Mouse (Mus musculus): Measurements from ENCODE around the gene Eif5b.

The Eif5b gene

DNA sequence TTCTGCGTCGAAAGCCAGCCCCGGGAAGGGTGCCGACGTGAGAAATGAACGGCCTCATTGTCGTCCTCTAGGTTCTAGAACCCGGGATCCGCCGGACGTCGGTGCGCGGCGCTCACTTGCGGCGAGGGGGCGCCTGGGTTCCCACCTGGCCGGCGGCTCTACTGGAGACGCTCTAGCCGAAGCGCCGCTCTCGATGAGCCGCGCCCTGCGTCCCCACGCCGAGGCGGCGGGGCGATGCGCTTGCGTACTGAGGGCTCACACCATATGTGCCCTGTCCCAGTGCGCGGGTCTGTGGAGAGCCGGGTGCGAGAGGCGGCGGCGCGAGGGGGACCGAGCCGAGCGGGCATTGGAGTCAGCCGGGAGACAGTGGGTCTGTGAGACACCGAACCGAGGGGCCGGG is at the start of gene Eif5b, which contains the start of gene Txndc9:
Eif5b (plus strand) TSS at position 144 of the 400 bp plus-strand sequence.
Txndc9 (minus strand) TSS at position 27 of the 400 bp plus-strand sequence.
- DNase-seq = peak; percentile 94 to 95

DNA sequence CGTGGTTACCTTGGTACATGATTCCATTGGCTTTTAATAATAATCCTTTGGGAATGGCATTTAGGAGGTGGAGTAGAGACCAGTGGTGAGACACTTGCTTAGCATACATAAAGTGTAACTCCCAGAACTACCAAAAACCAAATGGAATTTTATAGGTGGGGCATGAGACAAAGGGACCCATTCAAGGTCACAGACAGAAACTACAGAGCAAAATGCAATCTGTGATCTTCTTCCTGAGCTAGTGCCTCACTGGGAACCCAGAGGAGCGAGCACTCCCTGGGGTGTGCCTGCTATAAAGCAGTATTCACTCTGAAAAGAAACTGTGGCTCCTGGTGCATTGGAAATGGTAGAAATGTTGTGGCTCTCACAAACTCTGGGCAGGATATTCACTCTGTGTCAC is 48.9 kb upstream of the Eif5b start:
- DNase-seq = no peak

DNA sequence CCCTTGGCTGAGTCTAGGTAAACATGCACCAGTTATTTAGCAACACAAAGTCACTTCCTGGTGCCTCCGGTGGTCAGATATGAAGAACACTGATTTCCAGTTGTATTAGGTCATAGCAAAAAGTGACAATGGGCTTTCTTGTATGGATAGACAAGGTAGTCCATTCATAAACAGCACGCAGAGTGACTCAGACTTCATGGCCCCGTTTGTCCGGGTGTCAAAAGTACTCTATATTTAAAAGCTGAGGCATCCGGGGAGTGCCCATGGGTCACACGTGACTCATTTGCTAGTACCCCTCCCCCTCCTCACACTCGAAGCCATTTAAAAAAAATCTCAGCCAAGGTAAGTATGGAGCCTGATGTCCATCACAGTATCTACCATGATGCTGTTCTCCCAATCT is 43.0 kb upstream of the Eif5b start:
- DNase-seq = no peak

DNA sequence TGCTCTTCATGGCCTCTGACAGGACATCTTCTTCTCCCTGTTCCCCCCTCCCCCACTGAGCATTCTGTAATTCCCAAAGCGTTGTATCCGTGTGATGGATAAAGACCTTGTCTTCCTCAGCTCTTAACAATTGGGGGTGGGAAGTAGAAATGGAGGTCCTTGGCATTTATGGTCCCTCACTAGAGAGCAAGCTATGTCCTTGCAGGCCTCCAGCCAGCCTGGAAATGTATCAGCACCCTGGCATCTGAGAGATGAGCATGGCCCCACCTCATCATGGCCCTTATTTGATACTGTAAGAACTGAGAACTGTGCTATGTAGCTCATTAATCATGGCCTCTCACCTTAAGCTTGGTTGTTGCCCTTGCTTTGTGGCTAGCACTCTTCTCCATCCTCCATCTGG is 42.6 kb upstream of the Eif5b start:
- no peak for DNase-seq

DNA sequence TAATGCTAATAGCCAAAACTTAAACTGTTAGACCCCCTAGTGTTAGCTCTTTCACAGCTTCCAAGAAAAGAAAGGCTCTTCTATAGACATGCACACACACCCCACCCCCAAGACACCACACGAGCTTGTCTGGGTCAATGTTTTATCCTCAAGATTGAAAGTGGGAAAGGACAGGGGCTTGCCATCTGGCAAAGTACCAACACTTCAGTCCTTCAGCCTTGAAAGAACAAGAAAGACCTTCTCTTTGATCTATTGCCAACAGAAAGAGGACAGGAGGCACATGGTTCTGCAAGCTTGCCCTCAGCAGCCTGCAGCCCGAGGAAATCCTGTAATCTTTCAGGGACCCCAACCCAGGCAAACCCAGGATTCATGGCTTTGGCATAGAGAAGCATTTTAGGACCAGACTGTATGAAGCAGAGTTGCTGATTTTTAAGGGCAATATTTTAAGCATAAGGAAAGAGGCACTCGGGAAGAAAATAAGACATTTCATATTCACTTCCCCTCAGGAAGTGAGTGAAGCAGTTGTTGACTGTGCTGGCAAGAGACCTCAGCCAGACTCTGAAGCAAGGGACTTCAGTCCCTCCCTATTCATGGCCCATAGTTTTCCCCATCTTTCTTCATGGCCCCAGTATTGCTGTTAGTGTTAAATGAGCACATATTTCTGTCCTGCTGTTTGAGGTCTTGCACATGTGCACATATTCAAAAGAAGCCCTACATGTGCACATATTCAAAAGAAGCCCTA is 40.9 kb upstream of the Eif5b start:
- peak in 1 of 2 experiments; percentile 16 for DNase-seq

DNA sequence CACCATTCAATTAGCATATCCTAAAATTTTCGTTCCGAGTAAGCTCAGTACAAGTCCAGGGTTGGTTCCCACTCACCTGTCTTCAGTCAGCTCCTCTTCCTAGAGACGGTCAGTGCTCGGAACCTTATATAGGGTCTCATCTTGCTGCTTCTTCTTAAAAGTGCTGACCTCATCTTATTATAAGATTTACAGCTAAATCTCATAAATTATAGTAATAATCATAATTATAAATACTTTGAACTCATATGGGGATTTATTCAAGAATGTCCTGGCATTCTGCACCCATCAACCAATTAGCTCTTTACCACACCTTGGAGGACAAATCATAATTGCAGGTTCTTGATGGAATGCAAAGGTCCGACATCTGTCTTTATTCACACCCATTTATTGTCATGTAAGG is 40.2 kb upstream of the Eif5b start, which contains the start of gene Lyg1:
Lyg1 (minus strand) TSS at position 101 of the 400 bp plus-strand sequence.
- DNase-seq = no peak

DNA sequence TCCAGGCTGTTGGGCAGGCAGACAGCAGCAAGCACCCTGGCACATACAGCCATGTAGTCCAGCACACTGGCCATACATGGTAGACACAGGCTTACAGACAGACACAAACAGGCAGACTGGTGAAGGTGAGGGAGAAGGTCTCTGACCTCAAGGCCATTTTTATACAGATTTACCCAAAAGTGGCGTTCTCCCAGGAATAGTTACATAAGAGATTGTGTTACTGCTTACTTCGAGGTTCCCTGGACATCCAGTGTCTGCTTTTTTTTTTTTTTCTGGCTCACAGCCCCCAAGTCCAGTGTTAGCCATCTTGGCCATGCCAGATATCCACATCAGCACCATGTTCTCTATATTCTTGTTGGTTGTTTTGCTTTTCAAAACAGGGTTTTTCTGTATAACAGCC is 39.3 kb upstream of the Eif5b start:
- peak in 1 of 2 experiments; percentile 11 for DNase-seq

DNA sequence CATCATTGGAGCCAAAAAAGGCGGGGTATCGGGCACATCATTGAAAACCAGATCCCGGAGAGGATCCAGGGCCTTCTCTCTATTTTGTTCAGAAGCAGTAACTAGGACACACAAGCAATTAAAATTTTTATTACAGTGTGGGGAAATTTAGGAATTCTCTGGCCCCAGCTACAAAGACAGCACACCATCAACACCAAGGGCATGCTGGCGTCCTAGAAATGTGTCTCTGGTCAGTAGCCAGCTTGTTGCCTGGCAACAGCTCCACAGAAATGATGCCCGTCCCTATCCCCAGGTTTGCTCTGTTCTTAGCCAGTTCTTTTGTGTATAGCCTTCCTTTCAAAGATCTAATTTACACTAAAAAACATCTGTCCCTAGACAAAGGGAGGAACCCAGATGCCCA is 38.3 kb upstream of the Eif5b start:
- DNase-seq = no peak

DNA sequence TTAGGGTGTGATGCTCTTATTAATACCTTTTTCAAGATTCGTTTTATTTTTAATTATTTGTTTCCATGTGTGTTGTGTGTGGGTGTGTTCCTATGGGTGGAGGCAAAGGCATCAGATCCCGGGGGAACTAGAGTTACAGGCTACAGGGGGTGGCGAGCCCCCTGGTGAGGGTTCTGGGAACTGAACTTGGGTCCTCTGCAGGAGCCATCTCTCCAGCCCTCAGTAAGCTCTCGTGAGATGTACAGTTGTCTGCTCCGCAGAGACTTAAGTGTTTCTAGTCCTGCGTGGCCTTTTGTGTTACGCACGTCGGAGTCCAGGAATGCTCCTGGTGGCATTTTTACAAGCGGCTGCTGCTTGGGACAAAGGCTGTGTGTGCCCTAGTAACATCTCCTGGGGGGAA is 32.2 kb upstream of the Eif5b start:
- no peak for DNase-seq

DNA sequence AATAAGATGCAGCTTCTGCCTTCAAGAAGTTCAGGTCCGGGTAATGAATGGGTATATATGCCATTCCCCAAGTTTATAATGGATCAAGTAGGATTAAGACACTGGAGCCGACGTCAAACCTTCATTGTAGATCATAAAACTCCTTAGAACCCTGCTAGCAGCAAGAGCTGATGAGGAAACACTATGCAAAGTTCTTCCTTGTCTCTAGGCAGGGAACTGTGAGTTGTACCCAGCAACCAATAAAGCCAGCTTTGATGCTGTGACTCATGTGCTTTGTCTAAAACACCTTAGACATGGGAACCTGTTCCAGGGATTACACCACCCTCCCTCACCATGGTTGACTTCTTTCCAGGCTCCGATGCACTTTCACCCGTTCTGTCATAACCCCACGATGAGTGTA is 29.1 kb upstream of the Eif5b start:
- no peak for DNase-seq

DNA sequence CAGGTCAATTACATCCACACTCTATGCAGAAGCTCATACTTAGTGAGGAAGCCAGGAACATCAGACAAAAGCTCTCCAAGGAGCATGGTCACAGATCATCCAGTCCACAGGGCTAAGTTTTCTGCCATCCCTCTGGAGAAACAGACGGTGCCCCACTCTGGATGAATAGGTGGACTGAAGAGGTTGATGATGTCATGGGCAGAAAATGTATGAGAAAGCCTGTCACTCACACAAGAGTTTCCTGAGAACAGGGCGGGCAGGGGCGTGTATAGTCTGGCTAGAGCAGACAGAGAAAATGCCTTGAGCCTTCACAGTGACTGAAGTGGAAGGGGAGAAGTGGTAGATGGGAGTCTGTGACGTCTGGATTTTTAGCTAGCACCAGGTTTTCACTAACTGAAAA is 26.3 kb upstream of the Eif5b start:
- DNase-seq = no peak

DNA sequence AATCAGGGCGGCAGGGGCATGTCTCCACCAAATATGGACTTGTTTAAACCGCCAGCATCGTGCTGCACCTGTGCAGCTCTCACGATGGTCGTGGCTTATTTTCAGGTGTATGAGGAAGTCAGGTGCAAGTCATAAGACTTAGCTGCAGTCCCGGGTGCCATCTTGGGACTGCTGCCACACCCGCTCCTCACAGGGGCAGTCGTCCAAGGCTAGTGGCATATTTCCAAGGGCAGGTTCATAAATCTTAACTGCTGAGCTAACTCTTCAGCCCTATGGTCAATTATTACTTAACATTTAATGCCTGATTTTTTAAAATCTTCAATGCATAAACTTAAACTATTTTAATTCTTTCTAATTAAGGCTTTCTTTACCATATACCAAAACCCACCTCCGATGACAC is 21.1 kb upstream of the Eif5b start:
- DNase-seq = peak; percentile 72 to 81

DNA sequence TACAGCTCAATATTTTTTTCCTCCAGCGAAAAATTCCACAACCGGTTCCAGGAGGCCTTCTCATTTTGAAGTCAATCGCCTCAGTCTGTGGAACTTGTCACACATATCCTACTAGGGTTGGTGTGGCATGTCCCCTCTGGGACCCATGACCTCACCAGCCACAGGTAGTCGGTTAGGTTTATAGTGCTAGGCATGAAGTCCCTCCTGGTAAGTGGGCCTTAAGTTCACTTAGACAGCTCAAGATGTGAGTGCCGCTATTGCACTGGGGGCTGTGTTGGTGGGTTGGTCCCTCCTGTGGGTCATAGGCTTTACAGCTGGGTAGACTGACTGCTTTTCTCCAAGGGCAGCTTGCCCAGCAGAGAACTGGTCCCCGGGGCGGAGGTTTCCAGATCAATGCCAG is 20.5 kb upstream of the Eif5b start:
- no peak for DNase-seq

DNA sequence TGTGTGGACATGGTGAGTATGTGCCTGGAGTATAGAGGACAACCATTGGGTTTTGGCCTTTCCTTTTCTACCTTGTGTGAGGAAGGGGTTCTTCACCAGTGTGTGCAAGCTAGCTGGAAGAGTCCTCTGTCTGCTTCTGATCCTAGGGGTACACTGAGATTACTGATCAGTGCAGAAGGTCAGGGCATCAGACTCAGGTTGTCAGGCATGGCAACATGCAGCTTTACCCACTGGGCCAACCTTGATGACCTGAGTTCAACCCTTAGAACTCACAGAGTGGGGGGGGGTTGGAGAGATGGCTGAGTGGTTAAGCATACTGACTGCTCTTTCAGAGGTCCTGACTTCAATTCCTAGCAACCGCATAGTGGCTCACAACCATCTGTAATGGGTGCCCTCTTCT is 13.5 kb upstream of the Eif5b start:
- DNase-seq = no peak

DNA sequence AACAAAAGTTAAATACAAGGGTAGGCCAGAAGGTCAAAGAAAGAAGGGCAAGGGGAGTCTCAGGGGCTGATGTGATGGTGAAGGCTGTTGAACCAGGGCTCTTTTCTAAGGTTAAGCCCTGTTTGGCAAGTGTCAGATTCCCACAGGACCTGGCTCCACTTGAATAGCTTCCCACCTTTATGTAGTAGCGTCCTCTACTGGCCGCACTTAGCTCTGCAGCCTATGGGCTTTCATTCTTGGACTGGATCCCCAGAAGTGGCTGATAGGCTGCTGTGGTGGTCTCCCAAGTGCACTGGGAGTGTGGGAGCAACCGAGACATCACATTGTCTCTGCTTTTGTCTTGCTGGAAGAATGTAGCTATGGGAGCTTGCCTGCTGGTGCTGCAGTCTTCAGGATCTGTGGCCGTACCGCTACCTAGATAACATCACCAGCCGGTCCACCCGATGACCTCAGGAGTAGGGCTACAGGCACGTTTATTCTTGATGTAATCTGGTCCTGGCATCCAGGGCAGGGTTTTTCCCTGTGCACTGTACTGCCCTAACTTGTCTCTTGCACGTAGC is 12.0 kb upstream of the Eif5b start:
- peak in 1 of 2 experiments; percentile 57 for DNase-seq

DNA sequence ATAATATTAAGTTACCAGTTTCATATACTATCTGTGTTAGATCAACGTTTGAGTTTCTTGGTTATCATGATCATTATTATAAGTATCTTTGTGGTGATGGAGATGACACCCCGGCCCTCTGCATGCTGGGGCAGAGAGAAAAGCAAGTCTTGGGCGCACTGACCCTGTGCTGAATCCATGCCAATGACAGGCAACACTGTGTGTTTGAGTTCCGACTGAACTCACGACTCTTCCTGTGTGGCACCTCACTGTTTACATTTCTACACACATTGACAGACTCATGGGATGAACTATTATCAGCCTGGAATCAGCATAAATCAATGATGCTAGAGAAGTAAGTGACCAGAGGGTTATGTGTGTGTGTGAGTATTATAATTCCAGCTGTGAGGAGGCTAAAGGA is 10.0 kb upstream of the Eif5b start:
- DNase-seq = no peak

DNA sequence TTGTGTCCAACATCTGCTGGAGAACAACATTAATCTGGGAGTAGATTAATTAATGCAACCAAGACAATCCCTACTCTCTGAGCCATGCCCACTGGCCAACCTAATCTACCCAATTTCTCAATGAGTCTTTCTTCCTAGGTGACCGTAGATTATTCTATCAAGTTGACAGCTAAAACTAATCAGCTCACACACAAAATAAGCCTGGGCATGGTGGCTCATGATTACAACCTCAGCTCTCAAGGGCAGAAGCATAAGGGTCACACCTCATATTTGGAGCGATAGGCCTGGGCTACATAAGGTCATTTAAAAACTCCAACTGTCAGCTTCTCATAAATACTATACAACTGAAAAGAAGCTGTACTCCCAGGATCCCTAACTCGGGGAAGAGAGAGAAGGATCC is 1.6 kb upstream of the Eif5b start:
- no peak for DNase-seq

DNA sequence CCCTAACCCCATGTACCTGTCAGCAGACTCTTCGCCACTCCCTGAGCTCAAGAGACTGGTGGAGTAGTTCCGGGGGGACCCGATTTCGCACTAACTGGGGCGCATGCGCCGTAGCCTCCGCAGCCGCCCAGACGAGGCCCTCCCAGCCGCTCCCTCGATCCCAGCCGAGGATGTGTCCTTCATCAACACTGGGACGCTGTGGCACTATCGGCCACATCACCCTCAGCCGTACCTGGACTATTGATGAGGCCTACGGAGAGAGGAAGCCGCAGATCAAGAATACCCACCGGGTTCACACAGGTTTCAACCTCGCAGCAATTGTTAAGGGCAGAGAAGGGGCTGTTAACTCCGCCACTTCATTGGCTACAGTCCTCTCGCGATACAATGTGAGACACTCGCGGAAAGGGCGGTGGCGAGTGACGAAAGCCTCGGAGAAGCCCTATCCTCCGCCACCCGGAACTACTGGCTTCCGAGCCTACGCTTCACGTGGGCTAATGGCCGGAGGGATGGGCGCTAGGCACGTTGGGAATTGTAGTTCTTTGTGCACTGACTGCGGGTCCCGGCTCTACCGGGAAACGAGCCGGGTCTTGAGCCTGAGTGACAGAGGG is 829 bp upstream of the Eif5b start:
- DNase-seq = peak; percentile 99

DNA sequence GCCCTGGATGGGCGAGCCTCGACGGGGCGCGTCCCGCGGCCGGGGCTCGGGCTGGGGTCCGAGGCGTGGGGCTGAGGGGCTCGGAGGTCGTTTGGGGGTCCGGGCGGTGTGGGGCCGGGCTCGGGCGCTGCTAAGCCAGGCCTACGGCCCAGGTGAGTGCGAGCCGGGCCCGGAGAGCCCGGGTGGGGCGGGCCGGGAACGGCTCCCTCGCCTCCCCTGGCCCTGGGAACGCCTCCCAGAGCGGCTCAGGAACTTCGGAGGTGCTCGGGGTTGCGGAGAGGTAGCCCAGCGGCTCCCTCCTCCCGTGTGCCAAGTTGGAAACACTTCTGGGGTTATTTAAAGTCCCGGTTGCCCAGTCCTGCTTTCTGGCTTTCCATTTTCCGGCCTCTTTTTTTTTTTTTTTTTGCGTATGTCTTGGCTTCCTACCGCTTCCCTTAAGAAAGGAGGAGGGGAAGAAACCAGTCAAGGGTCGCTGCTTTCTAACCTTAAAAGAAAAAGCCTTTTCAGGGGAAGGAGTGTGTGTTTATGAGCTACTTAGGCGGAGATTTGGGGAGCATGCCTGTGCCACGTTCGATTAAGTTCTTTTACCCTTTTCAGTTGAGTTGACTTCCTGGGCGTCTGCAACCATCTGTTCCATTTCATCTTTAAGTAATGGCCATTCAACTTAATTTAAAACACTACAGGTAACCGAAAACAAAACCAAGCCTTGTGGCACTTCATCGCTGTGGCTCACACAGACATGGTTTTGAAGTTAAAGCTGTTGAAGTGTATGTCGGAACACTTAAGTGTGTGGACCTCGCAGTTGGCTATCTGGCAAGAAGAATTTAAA is 775 bp downstream of the Eif5b start:
- DNase-seq = no peak

DNA sequence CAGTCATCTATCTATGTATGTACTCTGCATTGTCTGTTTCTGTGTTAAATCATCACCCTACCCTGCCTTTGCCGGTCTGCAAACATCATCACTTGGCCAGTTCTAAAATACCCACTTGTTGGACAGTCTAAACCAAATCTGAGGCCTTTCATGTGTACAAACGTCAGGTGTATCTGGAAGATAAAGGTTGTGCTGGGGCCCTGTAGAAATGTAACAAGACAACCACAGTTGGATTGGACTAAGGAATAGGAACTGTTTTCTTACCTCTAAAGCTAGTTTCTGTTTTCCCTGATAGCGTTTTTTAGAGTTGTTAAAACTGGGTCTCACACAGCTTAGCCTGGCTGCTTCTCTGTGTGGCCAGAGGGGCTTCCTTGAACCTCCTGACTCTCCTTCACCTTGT is 1.7 kb downstream of the Eif5b start:
- no peak for DNase-seq

DNA sequence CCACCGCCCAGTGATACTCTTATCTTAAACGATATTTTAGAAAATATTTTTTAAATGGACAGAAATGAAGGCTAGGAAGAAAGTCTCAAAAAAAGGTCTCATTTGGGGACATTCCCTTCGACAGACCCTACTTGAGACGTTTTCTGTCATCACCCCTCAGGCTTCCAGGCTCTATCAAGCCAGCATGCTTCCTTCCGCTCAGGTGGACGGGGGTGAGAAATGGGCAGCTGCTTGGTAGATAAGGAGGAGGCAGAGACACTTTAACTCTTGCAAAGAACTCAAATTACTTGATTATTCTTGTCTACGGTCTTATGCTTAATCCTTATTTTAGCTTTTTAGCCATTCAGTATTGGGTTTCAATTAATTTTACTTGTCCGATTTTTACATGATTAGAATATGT is 3.0 kb downstream of the Eif5b start:
- DNase-seq = no peak

DNA sequence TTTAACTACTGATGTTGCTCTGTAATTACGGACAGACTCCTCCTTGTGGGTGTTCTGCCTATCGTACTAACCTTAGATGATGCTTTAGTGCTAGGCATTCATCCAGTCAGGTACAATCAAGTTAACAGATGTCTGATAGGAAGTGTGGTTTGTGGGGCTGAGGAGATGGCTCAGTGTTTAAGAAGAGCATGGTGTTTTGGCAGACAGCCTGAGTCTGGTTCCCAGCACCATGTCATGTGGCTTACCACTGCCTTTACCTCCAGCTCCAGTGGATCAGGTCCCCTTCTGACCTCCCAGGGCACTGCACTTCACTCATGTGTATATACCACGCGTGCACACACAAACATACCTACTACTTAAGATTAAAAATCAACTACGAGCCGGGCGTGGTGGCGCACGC is 4.1 kb downstream of the Eif5b start:
- DNase-seq = no peak

DNA sequence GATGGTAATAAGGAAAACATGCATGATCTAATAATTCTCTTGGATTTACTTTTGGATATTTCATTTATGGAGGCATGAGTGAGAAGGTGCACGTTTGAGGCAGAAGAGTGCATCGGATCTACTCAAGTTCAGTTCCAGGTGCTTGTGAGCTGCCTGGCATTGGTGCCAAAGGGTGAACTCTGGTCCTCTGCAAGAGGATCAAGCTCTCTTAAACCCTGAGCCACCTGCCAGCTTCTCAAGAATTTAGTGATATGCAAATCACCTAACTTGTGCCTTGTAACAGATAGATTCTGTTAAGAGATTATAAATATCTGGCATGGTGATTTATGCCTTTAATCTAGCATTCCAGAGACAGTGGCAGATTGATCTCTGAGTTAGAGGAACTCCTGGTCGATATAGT is 5.2 kb downstream of the Eif5b start:
- DNase-seq = no peak

DNA sequence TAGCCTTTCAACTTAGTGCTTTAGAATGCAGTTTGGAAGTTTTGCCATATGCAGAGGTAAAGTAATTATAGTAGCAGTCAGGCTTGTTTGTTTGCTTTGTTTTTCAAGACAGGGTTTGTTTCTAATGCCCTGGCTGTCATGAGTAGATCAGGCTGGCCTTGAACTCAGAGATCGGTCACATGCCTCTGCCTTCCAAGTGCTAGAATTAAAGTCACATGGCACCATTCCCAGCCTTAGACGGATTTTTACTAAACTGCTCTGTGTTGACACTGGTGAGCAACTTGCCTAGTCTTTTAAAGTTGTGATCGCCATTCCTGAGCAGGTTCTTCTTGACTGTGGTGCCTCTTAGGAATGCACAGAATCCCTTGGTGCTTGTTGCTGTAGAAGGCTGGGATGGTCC is 8.9 kb downstream of the Eif5b start:
- no peak for DNase-seq

All from kidney, adult 8-10 months (tissue).